Mouse (Mus musculus): Measurements from ENCODE around the gene Gucd1.
"Not testable (repeated sequence)": the region's sequence is repeated elsewhere in the genome, so short reads cannot be mapped to it uniquely, and the experiment has no call there.

Gene Gucd1

DNA sequence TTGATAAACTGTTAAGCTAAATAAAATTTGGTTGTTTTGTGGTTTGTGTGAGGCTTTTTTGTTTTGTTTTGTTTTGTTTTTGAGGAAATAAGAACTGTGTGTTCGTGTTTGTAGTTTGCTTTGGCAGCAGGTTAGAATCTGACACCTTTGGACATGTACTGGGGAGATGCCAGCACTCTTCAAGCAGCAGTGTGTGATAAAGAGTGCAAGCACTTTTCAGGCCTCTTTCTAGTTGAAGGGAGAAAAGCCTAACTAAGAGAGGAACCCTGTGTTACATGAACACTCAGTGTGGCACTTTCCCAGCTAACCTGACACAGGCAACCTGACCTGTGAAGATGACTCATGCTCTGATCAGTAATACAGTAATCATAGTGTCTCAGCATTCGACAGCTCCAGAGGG lies 17.7 kb upstream of the Gucd1 start:
- no peak for DNase-seq (ENCODE audit: low spot score)

- no peak for DNase-seq (ENCODE audit: low spot score)
Observed at GRCm38 (mm10) chr10:75534934-75535333, 17.2 kb upstream of the Gucd1 start.

DNA sequence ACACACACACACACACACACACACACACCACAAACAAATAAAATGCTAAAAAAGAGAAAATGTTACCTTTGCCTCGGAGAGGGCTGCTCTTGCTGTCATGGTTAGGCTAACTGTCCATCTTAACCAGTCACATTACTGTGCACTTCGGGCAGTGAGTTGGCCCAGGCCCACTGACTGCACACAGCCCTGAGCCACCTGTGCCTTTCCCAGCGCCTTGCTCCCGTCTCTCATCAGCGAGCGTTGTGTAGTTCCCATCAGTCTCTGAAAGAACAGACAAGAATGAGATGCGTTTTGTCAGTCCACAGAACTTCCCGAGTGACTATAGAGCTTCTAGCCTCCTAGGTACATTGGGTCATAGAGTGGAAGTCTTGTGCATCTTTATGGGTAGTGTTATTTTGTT lies 16.4 kb upstream of the Gucd1 start:
- no peak for DNase-seq (ENCODE audit: low spot score)

- no peak for DNase-seq (ENCODE audit: low spot score)
Observed at GRCm38 (mm10) chr10:75531532-75532090, 13.8 kb upstream of the Gucd1 start.

DNA sequence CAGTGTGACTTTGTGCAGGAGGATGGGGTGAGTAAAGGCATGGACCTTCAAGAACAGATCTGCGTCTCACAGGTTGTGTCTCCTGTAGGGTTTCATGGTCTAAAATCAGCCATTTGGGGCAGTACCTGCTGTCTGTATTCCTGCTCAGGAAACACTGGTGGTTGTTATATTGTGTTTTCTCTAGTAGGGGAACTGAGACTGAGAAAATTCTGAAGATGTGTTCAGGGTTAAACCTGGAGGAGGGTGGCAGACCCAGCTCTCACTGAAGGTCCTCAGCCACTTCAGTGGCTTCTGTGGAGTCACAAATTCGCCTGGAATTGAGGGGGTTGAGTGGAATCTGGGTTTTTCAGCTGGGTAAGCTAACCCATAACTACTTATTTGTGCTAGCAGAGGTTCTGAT lies 12.6 kb upstream of the Gucd1 start:
- DNase-seq (ENCODE audit: low spot score) = no peak

DNA sequence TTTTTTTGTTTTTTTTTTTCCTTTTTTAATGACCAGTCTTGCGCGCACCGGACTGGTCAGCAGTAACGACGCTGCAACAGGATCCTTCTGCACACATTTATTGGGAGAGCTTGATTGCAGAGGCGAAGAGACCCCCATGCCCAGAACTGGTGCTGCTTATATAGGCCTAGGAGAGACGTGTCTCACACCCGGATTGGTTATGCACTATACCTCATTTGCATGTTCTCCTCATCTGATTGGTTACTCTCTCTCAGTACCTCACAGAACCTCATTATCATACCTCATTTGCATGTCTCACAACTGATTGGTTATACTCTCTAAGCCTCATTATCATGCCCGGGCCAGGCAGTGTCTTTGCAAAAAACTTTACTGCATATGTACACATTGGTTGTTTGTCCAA lies 7.7 kb upstream of the Gucd1 start:
- not testable (repeated sequence) for DNase-seq (ENCODE audit: low spot score)

DNA sequence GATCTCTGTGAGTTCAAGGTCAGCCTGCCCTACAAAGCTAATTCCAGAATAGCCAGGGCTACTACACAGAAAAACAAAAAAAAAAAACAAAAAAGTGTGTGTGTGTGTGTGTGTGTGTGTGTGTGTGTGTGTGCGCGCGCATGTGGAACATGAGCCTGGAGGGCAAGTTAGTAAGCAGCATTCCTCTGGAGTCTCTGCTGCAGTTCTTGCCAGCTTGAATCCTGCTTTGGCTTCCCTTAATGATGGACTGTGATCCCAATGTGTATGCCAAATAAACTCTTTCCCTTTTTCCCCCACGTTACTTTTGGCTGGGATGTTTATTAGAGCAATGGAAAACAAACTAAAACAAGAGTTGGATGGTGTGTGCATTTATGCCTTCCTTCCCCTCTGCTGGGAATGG lies 3.9 kb upstream of the Gucd1 start:
- no peak for DNase-seq (ENCODE audit: low spot score)

- DNase-seq (ENCODE audit: low spot score) = no peak
Observed at GRCm38 (mm10) chr10:75520581-75520980, 2.8 kb upstream of the Gucd1 start.

GRCm38 (mm10) chr10:75517073-75517757 lies 557 bp downstream of the Gucd1 start, which contains the start of gene Snrpd3:
TSS of gene Snrpd3 (plus strand) at chr10:75517551.
- DNase-seq (ENCODE audit: low spot score) = peak; percentile 80

DNA sequence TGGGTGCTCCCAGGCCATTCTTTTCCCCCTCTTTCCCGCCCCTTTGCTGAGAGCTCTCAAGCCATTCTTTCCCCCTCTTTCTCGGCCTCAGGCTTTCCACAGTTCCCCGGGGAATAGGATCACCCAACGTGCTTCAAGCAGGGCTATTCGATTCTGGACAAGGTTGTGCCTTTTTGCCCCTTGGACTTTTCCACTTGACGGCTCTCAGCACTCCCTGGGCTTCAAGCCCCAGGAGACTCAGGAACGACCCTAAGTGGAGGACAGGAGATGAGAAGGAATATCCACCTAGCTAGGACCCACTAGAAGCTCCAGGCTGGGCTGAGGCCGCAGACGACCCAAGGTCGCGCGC lies 1.1 kb downstream of the Gucd1 start:
- no peak for DNase-seq (ENCODE audit: low spot score)

GRCm38 (mm10) chr10:75516038-75516723 lies 1.6 kb downstream of the Gucd1 start:
- no peak for DNase-seq (ENCODE audit: low spot score)

GRCm38 (mm10) chr10:75515216-75516037 lies 2.3 kb downstream of the Gucd1 start:
- no peak for DNase-seq (ENCODE audit: low spot score)

DNA sequence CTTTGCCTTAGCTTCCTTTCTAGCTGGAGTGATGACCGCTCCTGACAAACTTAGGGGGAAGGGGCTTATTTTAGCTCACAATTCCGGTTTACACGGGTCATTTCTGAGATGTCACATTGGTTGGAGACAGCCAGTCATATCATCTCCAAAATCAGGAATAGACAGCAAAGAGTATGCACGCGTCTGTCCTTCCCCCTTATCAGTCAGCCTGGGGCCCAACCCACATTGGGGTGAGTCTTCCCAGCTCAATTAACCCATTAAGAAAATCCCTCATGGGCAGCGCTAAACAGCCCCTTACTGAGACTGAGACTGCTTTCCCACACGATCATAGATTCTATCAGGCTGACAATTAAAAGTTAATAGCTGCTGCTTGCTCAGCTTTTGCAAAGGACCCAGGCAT lies 3.4 kb downstream of the Gucd1 start:
- DNase-seq (ENCODE audit: low spot score) = no peak

DNA sequence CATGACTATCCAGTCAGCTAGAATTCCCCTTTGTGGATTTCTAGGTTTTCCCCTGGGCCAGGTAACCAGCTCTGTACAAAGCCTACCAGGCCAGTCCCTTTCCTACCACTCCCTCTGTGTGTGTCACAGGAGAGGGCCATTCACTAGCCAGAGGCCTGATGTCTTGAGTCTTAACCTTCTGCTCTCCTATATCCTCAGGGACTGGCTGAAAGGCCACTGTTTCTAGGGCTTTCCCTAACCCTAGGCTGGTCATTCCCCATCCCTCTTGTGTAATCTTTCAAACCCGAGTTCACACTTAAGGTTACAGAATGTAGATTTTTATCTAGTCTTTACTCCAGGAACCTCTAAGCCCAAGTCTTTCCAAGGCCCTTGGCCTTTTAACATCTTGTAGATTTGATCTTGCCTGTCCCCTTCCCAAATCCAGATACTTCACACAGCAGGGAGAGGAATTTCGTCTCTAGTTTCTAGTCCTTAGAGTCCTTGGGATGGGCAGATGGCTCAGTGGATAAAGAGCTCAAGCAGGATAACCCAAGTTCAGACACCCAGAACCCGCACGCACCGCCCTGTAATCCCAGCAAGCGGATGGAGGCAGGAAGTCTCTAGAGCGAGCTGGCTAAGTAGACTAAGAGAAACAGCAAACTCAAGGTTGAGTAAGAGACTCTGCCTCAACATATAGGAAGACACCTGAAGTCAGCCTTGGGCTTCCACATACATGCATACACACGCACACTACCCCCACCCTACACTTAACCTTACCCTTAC lies 4.3 kb downstream of the Gucd1 start:
- no peak for DNase-seq (ENCODE audit: low spot score)

DNA sequence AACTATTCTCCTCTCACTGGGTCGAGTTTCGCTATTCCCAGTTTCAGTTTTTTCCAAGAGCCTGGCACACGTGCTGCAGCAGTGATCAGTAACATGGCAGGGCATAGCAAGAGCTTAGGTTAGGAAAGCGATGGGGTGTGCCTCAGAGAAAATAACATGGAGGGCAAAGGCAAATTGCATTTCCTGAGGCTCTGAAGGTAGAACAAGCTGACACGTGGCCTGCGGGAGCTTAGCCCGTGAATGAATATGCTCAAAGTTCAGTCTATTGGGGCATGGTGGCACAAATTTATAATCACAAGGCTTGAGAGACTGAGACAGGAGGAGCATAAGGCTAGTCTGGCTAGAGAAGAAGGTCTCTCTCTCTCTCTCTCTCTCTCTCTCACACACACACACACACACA lies 5.0 kb downstream of the Gucd1 start:
- DNase-seq (ENCODE audit: low spot score) = no peak

DNA sequence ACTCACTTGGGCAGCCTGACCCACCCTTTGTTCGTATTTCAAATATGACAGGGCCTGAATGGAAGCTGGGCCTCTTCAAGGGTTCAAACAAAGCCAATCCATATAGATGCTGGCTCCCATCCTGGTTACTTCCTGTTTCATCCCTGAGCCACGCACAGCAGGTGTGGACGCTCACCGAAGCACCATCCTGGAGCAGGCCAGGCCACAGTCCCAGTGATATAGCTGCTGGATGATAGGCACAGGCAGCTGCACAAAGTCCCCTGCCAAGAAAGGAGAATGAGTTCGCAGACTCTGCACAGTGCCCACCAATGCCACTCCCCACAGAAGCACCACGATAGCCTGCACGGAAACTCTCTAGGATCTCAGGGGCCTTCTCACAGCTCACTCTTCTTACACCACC lies 5.9 kb downstream of the Gucd1 start:
- no peak for DNase-seq (ENCODE audit: low spot score)

- DNase-seq (ENCODE audit: low spot score) = no peak
Observed at GRCm38 (mm10) chr10:75511060-75511459, 6.7 kb downstream of the Gucd1 start.

DNA sequence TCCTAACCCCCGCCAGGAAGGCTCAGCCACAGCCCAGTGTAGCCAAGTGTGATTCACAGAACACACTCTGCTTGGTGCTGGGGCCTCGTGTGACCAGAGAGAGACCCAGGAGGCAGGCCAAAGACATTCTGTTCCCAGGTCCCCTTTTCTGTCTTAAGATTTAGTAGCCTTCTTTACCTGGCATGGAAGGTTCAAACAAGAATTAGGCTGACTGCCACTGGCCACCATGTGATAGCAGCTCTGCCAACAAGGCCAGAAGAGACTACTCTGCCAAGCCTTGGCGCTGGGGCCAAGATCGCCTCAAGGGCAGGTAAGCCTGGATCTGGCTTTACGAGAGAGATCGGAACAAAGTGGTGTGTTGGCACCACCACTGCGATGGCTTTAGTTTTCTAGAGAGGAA lies 7.3 kb downstream of the Gucd1 start:
- no peak for DNase-seq (ENCODE audit: low spot score)

DNA sequence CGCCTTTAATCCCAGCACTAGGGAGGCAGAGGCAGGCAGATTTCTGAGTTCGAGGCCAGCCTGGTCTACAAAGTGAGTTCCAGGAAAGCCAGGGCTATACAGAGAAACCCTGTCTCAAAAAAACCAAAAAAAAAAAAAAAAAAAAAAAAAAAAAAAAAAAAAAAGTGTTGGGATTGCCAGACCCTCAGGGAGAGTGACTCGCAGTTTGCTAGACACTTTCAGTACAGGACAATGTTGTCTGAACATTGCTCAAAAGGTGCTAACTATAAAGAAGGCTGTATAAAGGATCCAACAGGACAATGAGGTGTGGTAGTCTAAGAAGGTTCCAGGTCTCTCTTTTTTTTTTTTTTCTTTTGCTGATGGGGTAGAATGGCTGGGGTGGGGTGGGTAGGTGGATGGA lies 11.8 kb downstream of the Gucd1 start:
- not testable (repeated sequence) for DNase-seq (ENCODE audit: low spot score)

DNA sequence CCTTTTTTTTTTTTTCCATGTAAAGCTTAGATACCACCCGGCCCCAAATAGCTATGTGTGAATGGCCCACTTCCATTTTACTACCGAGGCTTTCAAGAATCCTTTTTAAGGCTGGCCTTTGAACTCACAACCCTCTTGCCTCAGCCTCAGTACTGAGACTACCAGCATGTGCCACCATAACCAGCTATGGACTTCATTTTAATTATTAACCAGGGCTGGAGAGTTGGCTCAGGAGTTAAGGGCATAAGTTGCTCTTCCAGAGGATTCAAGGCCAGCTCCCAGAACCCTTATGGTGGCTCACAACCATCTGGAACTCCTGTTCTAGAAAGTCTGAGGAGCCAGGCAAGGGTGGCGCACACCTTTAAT lies 12.7 kb downstream of the Gucd1 start:
- no peak for DNase-seq (ENCODE audit: low spot score)

GRCm38 (mm10) chr10:75504234-75505129 lies 13.3 kb downstream of the Gucd1 start:
- no peak for DNase-seq (ENCODE audit: low spot score)
